Mouse (Mus musculus) embryo, embryonic 11 days (tissue): ENCODE measurements around the gene Hadhb.

Experiments
- DNase-seq: peaks from one replicate; pipeline ENCODE4 v3.0.0-alpha.2; 2015

The Hadhb gene

GRCm38 (mm10) chr5:30131246-30131645 is 23.8 kb upstream of the Hadhb start:
- DNase-seq = no peak

GRCm38 (mm10) chr5:30132173-30132572 is 22.9 kb upstream of the Hadhb start:
- no peak for DNase-seq

DNA sequence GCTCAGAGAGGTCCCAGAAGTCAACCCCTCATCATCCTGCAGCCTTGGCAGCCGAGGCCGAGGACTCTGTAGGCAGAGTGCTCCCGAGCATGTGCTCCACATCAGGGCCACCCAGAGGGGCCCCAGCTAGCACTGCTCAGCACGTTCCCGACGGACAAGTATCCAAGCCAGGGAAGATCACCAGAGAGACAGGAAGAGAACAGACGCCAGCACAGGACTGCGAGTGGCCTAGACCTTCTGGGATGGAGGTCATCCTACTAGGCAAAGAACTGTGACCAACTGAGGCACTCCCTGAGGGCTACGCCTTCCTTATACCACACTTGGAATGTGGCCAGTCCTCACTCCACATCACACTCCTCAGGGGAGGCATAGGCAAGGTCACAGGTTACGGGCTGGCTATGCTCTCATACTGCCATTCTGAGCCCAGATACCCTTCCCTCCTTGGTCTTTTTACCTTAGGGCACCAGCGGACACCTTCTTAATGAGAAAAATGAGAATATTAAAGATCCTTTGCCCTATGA is 19.3 kb upstream of the Hadhb start:
- DNase-seq = no peak

- DNase-seq = no peak
Observed at GRCm38 (mm10) chr5:30137271-30137670, 17.8 kb upstream of the Hadhb start.

DNA sequence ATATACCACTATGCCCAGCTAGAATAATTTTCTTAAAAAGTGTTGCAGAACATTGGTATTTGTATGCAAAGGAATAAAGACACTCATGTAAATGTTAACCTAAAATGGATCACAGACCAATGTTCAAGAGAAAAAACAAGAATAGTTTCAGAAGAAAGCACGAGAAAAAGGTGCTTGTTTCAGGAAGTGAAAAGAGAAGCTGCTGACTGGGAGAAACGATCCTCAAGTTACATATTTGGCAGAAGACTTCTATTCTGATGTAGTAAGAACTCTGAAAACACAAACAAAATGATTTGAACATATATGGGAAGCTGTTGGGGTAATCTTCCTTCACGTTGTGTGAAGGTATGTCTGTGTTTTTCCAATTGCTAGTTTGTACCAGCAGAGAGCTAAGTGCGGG is 16.9 kb upstream of the Hadhb start:
- DNase-seq = no peak

DNA sequence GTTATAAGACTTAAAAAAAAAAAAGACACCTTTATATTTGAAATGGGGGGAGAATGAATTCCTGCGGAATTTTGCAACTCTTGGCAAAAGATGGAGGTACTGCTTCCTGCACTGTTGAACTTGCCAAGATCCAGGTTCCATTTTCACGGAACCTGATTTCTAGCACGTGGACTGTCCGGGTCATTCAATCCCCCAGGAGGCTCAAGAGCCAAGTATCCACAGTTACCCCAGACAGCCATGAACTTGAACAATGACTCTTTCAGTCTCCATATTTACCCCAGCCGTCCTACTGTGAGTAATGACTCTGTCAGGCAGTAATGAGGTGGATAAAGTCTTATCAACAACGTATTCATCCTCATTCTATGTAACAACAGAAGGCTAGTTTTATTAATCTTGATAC is 8.5 kb upstream of the Hadhb start:
- no peak for DNase-seq

DNA sequence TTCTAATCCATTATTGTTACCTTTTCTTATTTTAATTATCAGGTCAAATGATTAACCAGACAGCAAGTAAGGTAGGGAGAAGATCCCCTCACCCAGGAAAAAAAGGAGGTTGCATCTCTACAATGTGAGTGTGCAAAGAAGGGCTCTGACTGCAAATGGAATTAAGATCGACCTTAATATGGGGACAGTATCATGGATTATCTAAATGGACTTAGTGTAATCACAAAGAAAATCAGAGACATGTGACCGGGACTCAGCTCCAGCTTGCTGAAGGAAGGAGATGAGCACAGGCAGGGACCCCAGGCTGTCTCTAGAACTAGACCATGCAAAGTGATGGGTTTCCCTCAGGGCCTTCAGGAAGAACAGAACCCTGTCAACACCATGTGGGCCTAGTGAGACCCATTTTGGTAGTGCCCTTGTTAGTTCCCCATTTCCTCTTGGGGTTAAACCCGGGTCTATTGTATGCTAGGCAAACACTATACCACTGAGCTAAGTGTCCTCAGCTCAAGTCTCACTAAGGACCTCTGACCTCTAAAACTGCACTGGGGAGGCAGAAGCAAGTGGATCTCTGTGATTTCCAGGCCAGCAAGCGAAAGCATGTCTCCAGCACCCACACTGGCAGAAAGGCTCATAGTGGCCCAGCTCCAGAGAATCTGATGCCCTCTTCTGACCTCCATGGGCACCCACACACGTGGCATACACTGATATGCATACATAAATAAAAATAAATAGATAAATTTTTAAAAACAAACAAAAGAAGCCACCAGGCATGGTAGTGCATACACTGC is 6.7 kb upstream of the Hadhb start:
- no peak for DNase-seq

- no peak for DNase-seq
Observed at GRCm38 (mm10) chr5:30152007-30152406, 3.0 kb upstream of the Hadhb start.

GRCm38 (mm10) chr5:30152413-30152812 is 2.6 kb upstream of the Hadhb start:
- no peak for DNase-seq

DNA sequence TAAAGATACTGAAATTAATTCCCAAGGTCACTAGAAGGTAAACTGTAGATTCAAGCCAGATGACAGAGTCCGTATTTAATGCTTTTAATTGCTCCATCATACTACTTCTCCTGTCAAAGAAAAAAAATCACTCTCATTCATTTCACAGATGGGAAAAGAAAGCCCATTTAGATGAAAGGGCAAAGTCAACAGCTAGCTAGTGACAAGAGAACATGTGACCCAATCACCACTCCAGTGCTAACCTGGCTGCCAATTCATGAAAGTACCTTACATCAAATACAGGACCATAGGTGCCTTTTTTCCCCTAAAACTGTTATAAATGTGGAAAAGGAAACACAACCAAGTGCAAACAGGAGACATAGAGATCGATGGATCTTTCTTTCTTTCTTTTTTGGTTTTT is 1.8 kb upstream of the Hadhb start:
- no peak for DNase-seq

GRCm38 (mm10) chr5:30154013-30154412 is 1.0 kb upstream of the Hadhb start:
- peak; percentile 68 for DNase-seq

GRCm38 (mm10) chr5:30155395-30155792 is 346 bp downstream of the Hadhb start:
- no peak for DNase-seq

- DNase-seq = no peak
Observed at GRCm38 (mm10) chr5:30155821-30156629, 977 bp downstream of the Hadhb start.

DNA sequence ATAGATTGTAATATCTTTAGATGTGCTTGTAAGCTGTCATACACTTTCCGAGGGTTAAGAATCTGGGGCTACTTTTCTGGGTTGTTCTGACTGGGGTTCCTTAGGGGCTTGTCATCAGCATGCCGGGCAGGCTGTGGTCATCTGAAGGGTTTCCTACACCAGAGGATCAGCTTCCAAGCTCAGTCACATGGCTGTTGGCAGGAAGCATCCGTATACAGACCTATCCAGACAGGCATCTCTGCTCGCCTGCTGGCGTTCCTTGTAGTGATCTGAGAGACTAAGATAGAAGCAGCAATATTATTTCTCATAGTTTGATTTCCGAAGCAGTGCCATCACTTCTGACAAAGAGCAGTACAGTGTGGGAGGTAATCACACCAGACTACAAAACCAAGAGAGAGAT is 4.6 kb downstream of the Hadhb start:
- DNase-seq = no peak

GRCm38 (mm10) chr5:30161836-30162235 is 6.8 kb downstream of the Hadhb start:
- DNase-seq = no peak

GRCm38 (mm10) chr5:30162339-30162738 is 7.3 kb downstream of the Hadhb start:
- DNase-seq = no peak

DNA sequence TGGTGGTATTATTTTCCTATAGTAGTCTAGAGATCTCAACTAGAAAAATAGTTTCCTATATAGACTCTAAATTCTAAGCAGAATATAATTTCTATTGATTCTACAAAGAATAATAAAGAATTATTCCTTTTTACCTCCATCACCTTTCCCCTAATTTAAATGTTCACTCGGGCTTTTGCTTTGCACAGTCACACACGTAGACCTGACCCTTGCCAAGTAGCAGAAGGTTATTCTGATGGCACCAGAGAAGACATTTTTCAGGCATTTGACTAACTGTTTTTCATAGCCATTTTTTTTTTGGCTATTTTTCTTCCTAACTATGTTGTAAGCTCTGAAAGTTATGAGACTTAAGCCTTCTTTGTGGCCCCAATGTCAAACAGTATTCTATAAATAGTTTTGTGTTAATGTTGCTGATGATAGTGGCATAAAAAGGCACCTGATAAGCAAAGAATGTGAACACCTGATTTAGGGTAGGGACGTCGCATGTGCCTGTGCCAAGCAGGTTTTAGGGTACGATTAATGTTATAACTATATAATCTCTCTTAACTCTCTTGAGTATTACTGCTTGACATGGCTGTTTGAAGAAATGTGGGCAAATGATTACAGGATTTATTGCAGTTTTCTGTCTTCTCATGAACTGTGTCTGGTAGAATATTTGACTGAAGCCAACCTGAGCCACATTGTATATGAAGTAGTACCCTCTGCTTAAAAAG is 10.3 kb downstream of the Hadhb start:
- no peak for DNase-seq

DNA sequence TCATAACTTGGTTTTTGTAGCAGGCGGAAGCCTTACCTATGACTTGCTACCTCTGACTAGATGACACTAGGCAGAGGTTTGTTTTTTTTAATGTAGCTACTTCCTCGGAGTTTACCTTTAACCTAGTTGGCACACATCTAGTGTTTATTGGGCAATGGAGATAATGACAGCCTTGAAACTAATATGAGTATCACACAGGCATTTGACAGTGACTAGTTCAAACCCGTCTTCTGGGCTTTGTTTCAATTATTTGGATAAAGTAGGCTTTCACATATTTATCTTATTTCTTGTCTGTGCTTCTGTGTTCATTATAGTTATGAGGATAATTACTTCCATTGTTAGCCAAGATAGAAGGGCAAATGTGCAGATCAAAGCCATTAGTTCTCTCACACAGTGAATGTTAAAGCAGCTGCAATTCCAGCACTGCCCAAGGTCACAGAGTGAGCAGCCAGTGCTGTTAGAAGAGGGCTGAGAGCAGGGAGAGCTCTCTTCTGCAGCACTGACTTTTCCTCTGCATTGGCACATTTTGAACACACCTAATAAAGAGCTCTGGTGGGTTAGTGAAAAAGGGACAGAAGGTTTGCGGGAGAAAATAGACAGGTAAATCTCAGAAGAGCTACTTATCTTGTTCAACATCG is 15.4 kb downstream of the Hadhb start:
- no peak for DNase-seq

- DNase-seq = peak; percentile 82
Observed at GRCm38 (mm10) chr5:30172115-30172514, 17.1 kb downstream of the Hadhb start.

DNA sequence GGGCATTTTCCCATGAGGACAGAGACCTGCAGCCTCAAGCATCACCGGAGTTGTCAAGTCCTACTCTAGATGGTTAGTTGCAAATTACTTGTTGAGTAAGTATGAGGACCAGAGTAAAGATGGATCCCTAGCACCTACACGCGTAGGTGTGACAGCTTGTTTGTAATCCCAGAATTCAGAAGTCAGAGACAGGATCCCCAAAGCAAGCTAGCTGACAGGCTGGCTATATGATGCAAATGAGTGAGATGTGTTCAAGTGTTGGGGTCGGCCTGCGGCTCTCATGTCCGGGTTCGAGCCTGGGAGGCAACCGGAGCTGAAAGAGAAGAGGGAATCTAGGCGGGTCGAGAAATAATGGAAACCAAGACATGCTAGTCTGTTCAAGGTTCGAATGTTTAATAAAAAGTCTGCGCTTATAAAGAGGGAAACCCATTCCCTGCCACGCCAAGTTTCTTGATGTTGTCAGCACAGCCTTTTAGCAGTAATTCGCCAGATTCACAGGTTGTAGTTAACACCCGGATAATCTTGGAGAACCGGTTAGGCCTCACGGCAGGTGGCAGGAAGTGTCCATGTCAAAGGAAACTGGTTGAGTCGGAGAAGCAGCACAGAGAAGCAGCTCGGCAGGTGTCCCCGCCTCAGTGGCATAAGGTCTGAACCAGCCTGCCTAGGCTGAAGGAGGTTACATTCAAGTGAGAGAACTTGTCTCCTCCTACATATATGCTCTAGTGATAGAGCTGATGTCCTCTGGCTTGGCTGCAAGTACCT is 18.1 kb downstream of the Hadhb start:
- DNase-seq = peak; percentile 12

DNA sequence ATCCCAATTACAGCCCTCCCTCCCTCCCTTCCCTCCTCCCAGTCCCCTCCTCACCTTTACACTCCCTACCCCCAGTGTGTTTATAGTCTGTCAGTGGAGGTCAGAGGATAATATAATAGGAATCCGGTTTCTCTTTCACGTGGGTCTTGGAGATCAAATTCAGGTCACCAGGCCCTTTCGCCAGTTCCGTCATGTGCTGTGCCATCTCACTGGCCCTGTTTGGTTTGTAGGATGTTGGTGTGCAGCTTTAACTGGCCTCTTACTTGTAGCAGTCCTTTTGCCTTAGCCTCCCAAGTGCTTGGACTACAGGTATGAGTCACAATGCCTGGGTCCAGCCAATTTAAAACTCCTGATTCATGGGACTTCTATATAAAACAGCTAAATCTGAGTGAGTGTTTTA is 20.8 kb downstream of the Hadhb start:
- peak; percentile 5 for DNase-seq
